Mouse (Mus musculus) stomach, embryonic 15.5 days (tissue): ENCODE data around the gene Xrra1. TPM values are rescaled to one million over a fixed set of nuclear protein-coding genes. Genes with fewer than 3 reads are reported as not detected.

Experiments
- ATAC-seq: fragments of 200-750 bp; cut with Nextera tagmentation; 2 replicates; pipeline ENCODE4 v1.8.0; 2017; ENCODE audit warnings: low read depth, moderate number of reproducible peaks, moderate TSS enrichment; ENCODE audit not compliant: insufficient read depth, low FRiP score
- H3K27ac ChIP-seq: fragments of 300-500 bp; sonication (generic); 2 replicates; pipeline ENCODE4 v1.5.1; 2015; ENCODE audit warnings: mild to moderate bottlenecking, inconsistent platforms
- H3K27me3 ChIP-seq: fragments of 300-500 bp; sonication (generic); replicated peaks from 2 replicates; pipeline ENCODE4 v1.6.1; 2015; ENCODE audit warnings: inconsistent platforms
- H3K36me3 ChIP-seq: fragments of 300-500 bp; sonication (generic); 2 replicates; pipeline ENCODE4 v1.6.1; 2015; ENCODE audit warnings: inconsistent platforms
- H3K4me1 ChIP-seq: fragments of 300-500 bp; sonication (generic); 2 replicates; pipeline ENCODE4 v1.6.1; 2015; ENCODE audit warnings: inconsistent platforms
- H3K4me2 ChIP-seq: fragments of 300-500 bp; sonication (generic); 2 replicates; pipeline ENCODE4 v1.6.1; 2015; ENCODE audit warnings: mild to moderate bottlenecking, inconsistent platforms
- H3K4me3 ChIP-seq: fragments of 300-500 bp; sonication (generic); replicated peaks from 2 replicates; pipeline ENCODE4 v1.5.1; 2015; ENCODE audit warnings: inconsistent platforms
- H3K9ac ChIP-seq: fragments of 300-500 bp; sonication (generic); 2 replicates; pipeline ENCODE4 v1.6.1; 2015; ENCODE audit warnings: inconsistent platforms
- H3K9me3 ChIP-seq: fragments of 300-500 bp; sonication (generic); 2 replicates; pipeline ENCODE4 v1.6.1; 2016; ENCODE audit warnings: inconsistent platforms
- WGBS: fragments of 180-500 bp; shearing (Covaris S2); methylation state at CpG from one replicate; pipeline ENCODE4 v1.1.7; 2015; 5-methylcytosine and 5-hydroxymethylcytosine counted together
- polyA plus RNA-seq: library from polyadenylated mRNA; unstranded; fragments of >200 nt; fragmentation: Nextera tagmentation; extraction: Ambion mirVana; gene quantifications from 2 replicates; pipeline ENCODE4 v1.2.1, GENCODE M21; 2015

Xrra1 gene
- polyA plus RNA-seq, 1 experiment from 2014 or later, result 0.21 TPM

DNA sequence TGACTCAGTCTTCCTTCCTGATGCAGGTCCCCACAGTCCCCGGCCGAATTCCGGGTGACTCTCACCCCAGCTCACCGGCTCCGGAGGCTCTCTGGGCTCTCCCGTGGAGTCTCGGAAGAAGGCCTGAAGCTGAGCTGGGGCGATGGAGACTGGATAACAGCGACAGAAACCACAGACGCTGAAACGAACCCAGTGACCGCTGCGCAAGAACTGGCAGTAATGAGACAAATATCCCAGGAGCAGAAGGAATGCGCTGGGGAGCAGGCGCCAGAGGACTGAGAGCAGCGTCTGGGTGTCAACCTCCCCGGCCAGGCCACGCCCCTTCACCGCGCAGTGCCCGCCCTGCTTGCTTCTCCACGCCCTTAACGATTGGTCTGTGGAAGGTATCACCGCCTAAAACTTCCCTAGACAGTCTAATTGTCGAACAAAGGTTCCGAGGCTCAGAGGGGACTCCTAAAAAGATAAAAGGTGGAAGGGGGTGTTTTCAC, 30.8 kb upstream of the Xrra1 start, which contains the start of gene Neu3:
TSS of gene Neu3 (minus strand) at position 335 of the 488 bp plus-strand sequence.
- Histone ChIP-seq H3K4me3 (peak within 1 kb of the TSS; percentile 58), H3K9me3 (no peaks in the 10 kb centered on the region), H3K4me1 (0 out of 2 replicates have a peak, but pooled peaks cover 6% of the 10 kb centered on the region), H3K27ac (peak within 1 kb of the TSS; percentile 91), H3K4me2 (peak within 1 kb of the TSS; percentile 69), H3K36me3 (no peaks in the 10 kb centered on the region), H3K9ac (peak within 1 kb of the TSS; percentile 37; the same call in 1 of the 2 replicates), H3K27me3 (no peaks in the 10 kb centered on the region)
- peak; percentile 97 for ATAC-seq
- WGBS, result under 1% methylated on average over 26 of the region's 26 CpGs

GRCm38 (mm10) chr7:99833115-99833845, 25.6 kb upstream of the Xrra1 start:
- H3K4me2 ChIP-seq, result no peak overlapping the region
- peaks cover 9% of the 10 kb centered on the region for H3K4me1 ChIP-seq
- no peak for ATAC-seq
- no peaks in the 10 kb centered on the region for H3K27me3 ChIP-seq
- H3K9me3 ChIP-seq, result no peaks in the 10 kb centered on the region
- H3K9ac ChIP-seq, result no peak overlapping the region
- H3K36me3 ChIP-seq, result peaks cover 3% of the 10 kb centered on the region; the same call in 1 of the 2 replicates
- H3K4me3 ChIP-seq, result no peak overlapping the region
- H3K27ac ChIP-seq, result no peak overlapping the region
- WGBS, result 76% methylated on average over 5 of the region's 5 CpGs

- H3K9me3 ChIP-seq, result no peaks in the 10 kb centered on the region
- no peaks in the 10 kb centered on the region for H3K27me3 ChIP-seq
- H3K4me1 ChIP-seq, result peaks cover 12% of the 10 kb centered on the region
- no peak overlapping the region for H3K4me3 ChIP-seq
- peaks cover 3% of the 10 kb centered on the region; the same call in 1 of the 2 replicates for H3K36me3 ChIP-seq
- 86% methylated on average over 2 of the region's 2 CpGs for WGBS
- H3K27ac ChIP-seq, result no peak overlapping the region
- no peak for ATAC-seq
- H3K4me2 ChIP-seq, result no peak overlapping the region
- no peak overlapping the region for H3K9ac ChIP-seq
Measured at GRCm38 (mm10) chr7:99833846-99834222, 25.1 kb upstream of the Xrra1 start.

- ATAC-seq, result no peak
- no peak overlapping the region for H3K27ac ChIP-seq
Measured at GRCm38 (mm10) chr7:99834314-99834853, 24.5 kb upstream of the Xrra1 start.

GRCm38 (mm10) chr7:99836781-99837180, 22.1 kb upstream of the Xrra1 start:
- Histone ChIP-seq H3K27me3 (no peaks in the 10 kb centered on the region), H3K9ac (no peak overlapping the region), H3K4me1 (peaks cover 12% of the 10 kb centered on the region), H3K9me3 (no peaks in the 10 kb centered on the region), H3K4me2 (no peak overlapping the region), H3K27ac (peak overlapping the region; percentile 54; the same call in 1 of the 2 replicates), H3K36me3 (peaks cover 19% of the 10 kb centered on the region), H3K4me3 (no peak overlapping the region)
- 37% methylated on average over 4 of the region's 4 CpGs for WGBS
- no peak for ATAC-seq

More at GRCm38 (mm10) chr7:99834314-99834853, 24.5 kb upstream of the Xrra1 start:
- Histone ChIP-seq H3K4me1 (peaks cover 12% of the 10 kb centered on the region), H3K4me3 (no peak overlapping the region), H3K36me3 (peaks cover 6% of the 10 kb centered on the region; the same call in 1 of the 2 replicates), H3K9me3 (no peaks in the 10 kb centered on the region), H3K9ac (no peak overlapping the region), H3K27me3 (no peaks in the 10 kb centered on the region), H3K4me2 (no peak overlapping the region)
- WGBS, result 82% methylated on average over 5 of the region's 5 CpGs

- H3K36me3 ChIP-seq, result peaks cover 25% of the 10 kb centered on the region
- no peak overlapping the region for H3K4me3 ChIP-seq
- H3K27me3 ChIP-seq, result no peaks in the 10 kb centered on the region
- peak; percentile 65; the same call in 1 of the 2 replicates for ATAC-seq
- H3K9me3 ChIP-seq, result no peaks in the 10 kb centered on the region
- H3K27ac ChIP-seq, result peak overlapping the region; percentile 64; the same call in 1 of the 2 replicates
- H3K9ac ChIP-seq, result no peak overlapping the region
- 58% methylated on average over 6 of the region's 6 CpGs for WGBS
- H3K4me2 ChIP-seq, result no peak overlapping the region
- H3K4me1 ChIP-seq, result peaks cover 12% of the 10 kb centered on the region
Measured at GRCm38 (mm10) chr7:99837358-99838071, 21.4 kb upstream of the Xrra1 start.

DNA sequence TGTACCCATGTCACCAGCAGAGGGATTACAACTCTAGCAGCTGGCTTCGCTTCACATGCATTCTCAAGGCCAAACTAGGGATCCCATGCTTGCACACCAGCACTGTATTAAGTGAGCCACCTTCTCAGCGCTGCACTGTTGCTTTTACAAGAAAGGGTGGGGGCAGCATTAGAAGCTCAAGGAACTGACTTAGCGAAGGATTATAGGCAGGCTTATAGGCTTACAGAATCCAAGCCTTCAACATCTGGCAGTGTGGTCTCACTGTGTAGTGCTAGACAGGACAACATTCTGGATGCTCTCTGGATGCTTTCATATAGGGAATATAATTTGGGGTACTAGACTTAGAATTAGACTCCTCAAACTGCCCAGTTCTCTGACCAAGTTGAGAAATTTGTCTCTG, 20.7 kb upstream of the Xrra1 start:
- no peak overlapping the region for H3K9ac ChIP-seq
- peaks cover 12% of the 10 kb centered on the region for H3K4me1 ChIP-seq
- ATAC-seq, result no peak
- H3K9me3 ChIP-seq, result no peaks in the 10 kb centered on the region
- peak overlapping the region; percentile 64; the same call in 1 of the 2 replicates for H3K27ac ChIP-seq
- WGBS, result 83% methylated on average over 3 of the region's 3 CpGs
- no peaks in the 10 kb centered on the region for H3K27me3 ChIP-seq
- no peak overlapping the region for H3K4me3 ChIP-seq
- H3K4me2 ChIP-seq, result no peak overlapping the region
- H3K36me3 ChIP-seq, result peaks cover 31% of the 10 kb centered on the region

DNA sequence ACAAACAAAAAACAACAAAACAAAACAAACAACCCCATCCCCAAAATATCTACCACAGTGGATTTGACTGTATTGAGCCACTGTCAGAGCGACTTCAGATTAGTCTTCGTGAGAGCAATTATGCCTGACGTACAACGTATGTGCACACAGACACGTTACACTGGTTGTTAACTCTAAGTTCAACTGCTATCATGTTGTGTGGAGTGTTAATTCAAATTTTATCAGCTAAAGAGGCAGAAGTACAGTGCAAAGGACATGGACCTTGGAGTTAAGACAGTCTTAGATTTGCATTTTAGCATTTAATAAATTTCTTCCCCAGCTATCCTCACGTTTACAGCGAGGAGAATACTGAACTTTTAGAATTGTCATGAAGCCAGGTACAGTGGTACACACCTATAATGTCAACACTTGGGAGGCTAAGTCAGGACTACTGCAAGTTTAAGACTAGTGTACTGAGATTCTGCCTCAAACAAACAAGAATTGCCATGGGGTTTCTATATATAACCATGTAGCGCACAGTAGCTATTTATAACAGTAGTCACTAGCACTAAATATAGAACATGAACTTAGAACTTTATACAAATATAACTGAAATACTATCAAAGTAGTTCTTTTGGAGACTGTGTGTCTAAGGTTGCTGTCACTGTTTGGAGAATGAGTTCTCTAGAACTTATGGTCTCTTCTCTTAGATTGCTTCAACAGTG, 13.2 kb upstream of the Xrra1 start:
- Histone ChIP-seq H3K4me3 (no peak overlapping the region), H3K27me3 (no peaks in the 10 kb centered on the region), H3K27ac (no peak overlapping the region), H3K36me3 (peaks cover 57% of the 10 kb centered on the region), H3K4me1 (no peaks in the 10 kb centered on the region), H3K4me2 (no peak overlapping the region), H3K9ac (no peak overlapping the region), H3K9me3 (no peaks in the 10 kb centered on the region)
- WGBS, result 91% methylated on average over 8 of the region's 8 CpGs
- ATAC-seq, result no peak

GRCm38 (mm10) chr7:99850534-99850933, 8.4 kb upstream of the Xrra1 start:
- 91% methylated on average over 5 of the region's 5 CpGs for WGBS
- no peaks in the 10 kb centered on the region for H3K4me1 ChIP-seq
- H3K36me3 ChIP-seq, result peaks cover 38% of the 10 kb centered on the region
- no peak overlapping the region for H3K27ac ChIP-seq
- no peaks in the 10 kb centered on the region for H3K9me3 ChIP-seq
- no peak overlapping the region for H3K4me2 ChIP-seq
- ATAC-seq, result no peak
- no peaks in the 10 kb centered on the region for H3K27me3 ChIP-seq
- H3K4me3 ChIP-seq, result no peak overlapping the region
- no peak overlapping the region for H3K9ac ChIP-seq

- no peaks in the 10 kb centered on the region for H3K9me3 ChIP-seq
- 82% methylated on average over 1 of the region's 1 CpGs for WGBS
- no peak overlapping the region for H3K9ac ChIP-seq
Measured at GRCm38 (mm10) chr7:99851121-99851520, 7.8 kb upstream of the Xrra1 start.

DNA sequence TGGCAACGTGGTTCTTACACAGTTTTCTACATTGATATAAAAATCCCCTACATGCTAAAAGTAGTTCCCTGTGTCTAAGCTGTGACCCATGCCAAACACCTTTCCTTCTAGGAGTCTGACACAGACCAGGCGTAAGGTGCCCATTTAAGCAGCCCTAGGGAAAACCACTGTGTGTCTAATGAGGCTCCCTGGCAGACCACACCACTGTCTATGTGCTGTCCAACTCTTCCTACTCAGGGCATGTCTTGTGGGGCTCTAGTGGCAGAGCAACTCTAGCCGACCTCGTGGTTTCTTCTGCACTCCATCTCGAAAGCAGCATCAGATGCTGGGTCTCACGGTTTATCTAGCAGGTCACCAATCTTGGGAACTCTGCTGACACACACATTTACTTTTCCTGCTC, 7.3 kb upstream of the Xrra1 start:
- H3K4me1 ChIP-seq, result peaks cover 3% of the 10 kb centered on the region; the same call in 1 of the 2 replicates
- H3K27ac ChIP-seq, result no peak overlapping the region
- no peak overlapping the region for H3K9ac ChIP-seq
- peaks cover 30% of the 10 kb centered on the region for H3K36me3 ChIP-seq
- 83% methylated on average over 6 of the region's 6 CpGs for WGBS
- H3K4me3 ChIP-seq, result no peak overlapping the region
- ATAC-seq, result no peak
- no peak overlapping the region for H3K4me2 ChIP-seq
- no peaks in the 10 kb centered on the region for H3K27me3 ChIP-seq
- H3K9me3 ChIP-seq, result no peaks in the 10 kb centered on the region

More at GRCm38 (mm10) chr7:99851121-99851520, 7.8 kb upstream of the Xrra1 start:
- no peak overlapping the region for H3K27ac ChIP-seq
- no peaks in the 10 kb centered on the region for H3K4me1 ChIP-seq
- no peaks in the 10 kb centered on the region for H3K27me3 ChIP-seq
- H3K4me2 ChIP-seq, result no peak overlapping the region
- ATAC-seq, result no peak
- no peak overlapping the region for H3K4me3 ChIP-seq
- peaks cover 35% of the 10 kb centered on the region for H3K36me3 ChIP-seq
